Mouse (Mus musculus) olfactory bulb, adult 2 months (tissue): Measurements from ENCODE around the gene Atp1b3. TPM values are rescaled to one million over a fixed set of nuclear protein-coding genes. Genes with fewer than 3 reads are reported as not detected.
"Not testable (repeated sequence)": the region's sequence is repeated elsewhere in the genome, so short reads cannot be mapped to it uniquely, and the experiment has no call there.

ENCODE experiments used
- H3K27ac ChIP-seq: fragments of 200-500 bp; 2 replicates; pipeline ENCODE4 v1.5.1; 2012; ENCODE audit warnings: low read depth, low read length; ENCODE audit not compliant: insufficient read depth
- H3K4me1 ChIP-seq: fragments of 200-500 bp; 2 replicates; pipeline ENCODE4 v1.6.1; 2012; ENCODE audit warnings: low read length; ENCODE audit not compliant: control insufficient read depth, insufficient read depth
- H3K4me3 ChIP-seq: fragments of 200-500 bp; 2 replicates; pipeline ENCODE4 v1.5.1; 2012; ENCODE audit warnings: mild to moderate bottlenecking, low read depth, low read length, moderate library complexity; ENCODE audit not compliant: insufficient read depth
- CTCF ChIP-seq: fragments of 200-500 bp; IDR thresholded peaks from 2 replicates; pipeline ENCODE4 v1.5.1; 2012; ENCODE audit warnings: low read depth, mild to moderate bottlenecking, low read length, moderate library complexity; ENCODE audit not compliant: insufficient read depth
- POLR2A ChIP-seq: fragments of 200-500 bp; IDR thresholded peaks from 2 replicates; pipeline ENCODE4 v1.6.1; 2012; ENCODE audit warnings: mild to moderate bottlenecking, low read depth, low read length, moderate library complexity; ENCODE audit not compliant: insufficient read depth
- WGBS: fragments of 180-500 bp; shearing (Covaris S2); methylation state at CpG from one replicate; pipeline ENCODE4 v1.1.7; 2018; 5-methylcytosine and 5-hydroxymethylcytosine counted together
- polyA plus RNA-seq: library from polyadenylated mRNA; stranded (reverse); fragments of >200 nt; gene quantifications from 2 replicates; pipeline ENCODE4 v1.2.4, GENCODE M21; 2012; ENCODE audit warnings: low replicate concordance; ENCODE audit not compliant: missing spikeins, insufficient read depth, insufficient read length

Gene Atp1b3
- polyA plus RNA-seq: not detected in 2 replicates

DNA sequence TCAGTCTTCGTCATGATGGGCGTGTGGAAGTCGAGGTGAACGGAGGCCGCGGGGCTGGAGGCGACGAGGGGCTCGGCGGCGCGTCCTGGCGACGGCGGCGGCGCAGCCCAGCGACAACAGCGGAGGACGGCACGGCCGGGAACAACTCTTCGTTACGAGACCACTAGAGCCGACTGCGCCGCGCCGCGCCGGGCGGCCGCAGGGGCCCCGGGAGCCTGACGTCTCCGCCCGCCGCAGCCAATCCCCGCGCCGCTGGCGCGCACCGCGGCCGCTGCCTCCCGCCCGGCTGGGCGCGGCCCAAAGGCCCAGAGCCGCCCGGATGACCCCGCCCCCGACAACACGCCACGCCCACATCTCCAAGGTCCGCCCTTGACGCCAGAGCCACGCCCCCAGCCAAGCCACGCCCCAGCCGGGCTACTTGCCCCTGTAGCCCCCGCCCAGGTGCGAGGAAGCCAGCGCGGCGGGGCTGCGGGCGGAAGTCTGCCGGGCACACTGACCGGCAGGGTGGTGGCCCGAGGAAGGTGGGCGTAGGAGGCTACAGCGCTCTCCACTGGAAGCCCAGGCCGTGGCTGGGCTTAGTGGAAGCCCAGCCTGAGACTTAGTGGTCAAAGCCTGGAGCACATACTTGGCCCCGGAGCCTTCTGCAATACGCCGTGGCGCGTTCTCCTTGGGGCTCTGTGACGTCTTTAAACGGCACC lies at the start of gene Atp1b3:
Gene Atp1b3, minus strand, starts transcription at position 302 of the 698 bp plus-strand sequence.
- under 1% methylated on average over 80 of the region's 81 CpGs for WGBS
- H3K27ac ChIP-seq: peak within 1 kb of the TSS; percentile 69
- H3K4me3 ChIP-seq: peak within 1 kb of the TSS; percentile 57
- H3K4me1 ChIP-seq: peaks cover 3% of the 10 kb centered on the region; the same call in 1 of the 2 replicates
- peak; percentile 56; the same call in 1 of the 2 replicates for TF ChIP-seq POLR2A
- TF ChIP-seq CTCF: no peak

GRCm38 (mm10) chr9:96412821-96413405 lies 48.7 kb upstream of the Atp1b3 start:
- 59% methylated on average over 9 of the region's 9 CpGs for WGBS
- Histone ChIP-seq H3K27ac (no peak overlapping the region), H3K4me1 (peaks cover 2% of the 10 kb centered on the region), H3K4me3 (no peak overlapping the region)
- TF ChIP-seq CTCF: no peak
- TF ChIP-seq POLR2A: no peak

- no peak overlapping the region for H3K27ac ChIP-seq
- H3K4me1 ChIP-seq: no peaks in the 10 kb centered on the region; the same call in 1 of the 2 replicates
- no peak overlapping the region for H3K4me3 ChIP-seq
- TF ChIP-seq CTCF (no peak), POLR2A (no peak)
- WGBS: 98% methylated on average over 3 of the region's 3 CpGs
Observed at GRCm38 (mm10) chr9:96404312-96404711, 40.1 kb upstream of the Atp1b3 start.

DNA sequence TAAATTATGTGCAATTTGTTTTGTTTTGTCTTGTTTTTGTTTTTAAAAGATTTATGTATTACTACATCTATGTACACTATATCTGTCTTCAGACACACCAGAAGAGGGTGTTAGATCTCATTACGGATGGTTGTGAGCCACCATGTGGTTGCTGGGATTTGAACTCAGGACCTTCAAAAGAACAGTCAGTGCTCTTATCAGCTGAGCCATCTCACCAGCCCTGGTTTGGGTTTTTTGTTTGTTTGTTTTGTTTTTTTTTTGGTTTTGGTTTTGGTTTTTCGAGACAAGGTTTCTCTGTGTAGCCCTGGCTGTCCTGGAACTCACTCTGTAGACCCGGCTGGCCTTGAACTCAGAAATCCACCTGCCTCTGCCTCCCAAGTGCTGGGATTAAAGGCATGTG lies 35.7 kb upstream of the Atp1b3 start:
- H3K4me1 ChIP-seq, H3K27ac ChIP-seq, H3K4me3 ChIP-seq: not testable (repeated sequence)
- WGBS: 95% methylated on average over 3 of the region's 3 CpGs

GRCm38 (mm10) chr9:96399425-96399878 lies 35.2 kb upstream of the Atp1b3 start:
- TF ChIP-seq CTCF (no peak), POLR2A (no peak)
- 87% methylated on average over 6 of the region's 6 CpGs for WGBS
- H3K4me3 ChIP-seq: no peak overlapping the region
- H3K4me1 ChIP-seq: peaks cover 8% of the 10 kb centered on the region
- no peak overlapping the region for H3K27ac ChIP-seq

- no peak overlapping the region for H3K27ac ChIP-seq
- no peak for TF ChIP-seq CTCF
- no peak for TF ChIP-seq POLR2A
- peaks cover 8% of the 10 kb centered on the region for H3K4me1 ChIP-seq
- H3K4me3 ChIP-seq: no peak overlapping the region
- 40% methylated on average over 4 of the region's 4 CpGs for WGBS
Observed at GRCm38 (mm10) chr9:96398614-96399013, 34.4 kb upstream of the Atp1b3 start.

DNA sequence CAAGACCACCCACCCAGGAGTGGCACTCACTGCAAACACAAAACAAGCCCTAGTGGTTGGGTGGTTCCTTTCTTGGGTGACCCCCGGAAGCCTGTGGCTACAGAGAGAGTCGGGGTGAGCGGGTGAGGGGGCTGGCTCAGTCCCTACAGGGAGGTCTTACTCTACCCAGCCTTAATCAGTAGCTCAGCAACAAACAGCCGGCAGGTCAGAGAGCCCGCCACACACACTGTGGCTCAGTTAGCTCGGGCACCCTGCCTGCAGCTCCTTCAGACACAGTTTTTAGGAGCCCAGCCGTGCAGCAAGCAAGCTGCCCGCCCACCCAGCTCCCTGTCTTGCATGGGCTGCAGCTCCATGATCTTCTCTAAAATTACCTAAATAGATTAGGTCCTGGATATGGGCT lies 33.9 kb upstream of the Atp1b3 start:
- WGBS: 37% methylated on average over 8 of the region's 8 CpGs
- TF ChIP-seq CTCF (no peak), POLR2A (no peak)
- no peak overlapping the region for H3K27ac ChIP-seq
- peaks cover 8% of the 10 kb centered on the region for H3K4me1 ChIP-seq
- no peak overlapping the region for H3K4me3 ChIP-seq

DNA sequence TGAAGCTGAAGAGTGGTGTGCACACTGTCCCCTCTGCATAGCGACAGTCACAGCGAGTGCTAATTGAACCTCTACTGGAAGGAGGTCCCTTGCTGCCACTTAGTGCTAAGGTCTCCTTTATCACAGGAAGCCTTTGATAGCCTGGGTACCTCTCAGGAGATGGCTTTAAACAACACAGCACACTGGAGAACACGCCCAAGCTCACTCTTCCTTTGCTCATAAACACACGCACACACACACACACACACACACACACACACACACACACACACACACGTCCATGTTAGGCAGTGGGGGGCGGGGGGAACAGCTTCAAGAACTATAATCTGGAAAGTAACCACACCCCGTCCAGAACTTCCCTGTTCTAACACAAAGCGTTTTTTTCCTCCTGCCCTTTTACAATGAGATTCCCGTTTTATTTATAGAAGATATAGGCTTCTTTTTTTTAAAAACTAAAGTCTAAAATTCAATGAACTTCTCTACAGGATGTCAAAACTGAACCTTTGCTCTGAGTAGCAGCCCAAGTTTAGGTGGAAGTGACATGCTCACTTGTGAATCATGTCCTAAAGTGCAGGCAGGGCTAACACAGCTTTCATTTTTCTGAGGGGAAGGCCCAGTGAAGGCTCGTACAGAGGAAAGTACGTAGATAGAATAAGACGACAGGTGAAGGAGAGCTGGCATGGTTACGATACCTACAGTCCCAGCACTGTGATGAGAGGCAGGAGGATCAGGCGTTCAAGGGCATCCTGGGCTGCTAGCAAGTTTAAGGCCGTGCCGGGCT lies 30.9 kb upstream of the Atp1b3 start:
- Histone ChIP-seq H3K4me1 (peaks cover 8% of the 10 kb centered on the region), H3K27ac (no peak overlapping the region), H3K4me3 (no peak overlapping the region)
- 77% methylated on average over 16 of the region's 16 CpGs for WGBS
- TF ChIP-seq CTCF: no peak
- no peak for TF ChIP-seq POLR2A

DNA sequence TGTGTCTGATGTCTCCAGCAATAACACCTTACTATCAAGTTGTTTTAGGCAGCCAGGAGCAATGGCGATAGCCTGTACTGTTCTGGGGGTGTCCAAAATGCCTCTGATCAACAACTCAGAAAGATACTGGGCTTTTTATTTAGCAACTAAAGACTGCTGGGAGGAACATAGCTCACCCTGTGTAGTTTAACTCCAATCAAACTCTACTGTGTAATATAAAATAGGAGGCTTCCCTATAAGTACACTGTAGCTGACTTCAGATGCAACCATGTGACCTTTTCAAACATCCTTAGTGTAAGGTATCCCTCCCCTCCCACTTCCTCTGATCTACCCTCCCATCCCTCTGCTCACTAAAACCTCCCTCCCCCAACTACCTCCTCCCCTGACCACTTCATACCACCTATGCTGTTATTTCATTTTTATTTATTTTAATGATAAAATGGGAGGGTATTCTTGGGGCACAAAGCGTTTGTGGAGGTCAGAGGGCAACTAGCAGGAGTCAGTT lies 29.5 kb upstream of the Atp1b3 start:
- 96% methylated on average over 2 of the region's 2 CpGs for WGBS
- peaks cover 8% of the 10 kb centered on the region for H3K4me1 ChIP-seq
- no peak for TF ChIP-seq POLR2A
- no peak for TF ChIP-seq CTCF
- no peak overlapping the region for H3K4me3 ChIP-seq
- no peak overlapping the region for H3K27ac ChIP-seq
